Mouse (Mus musculus) kidney, adult 2 months (tissue): ENCODE measurements around the gene Snx20.

Source experiments
- CTCF ChIP-seq: fragments of 200-500 bp; conservative IDR thresholded peaks from 2 replicates; pipeline ENCODE4 v1.5.1; 2011; ENCODE audit warnings: low read depth, mild to moderate bottlenecking, control low read depth, low read length, moderate library complexity, mixed read lengths; ENCODE audit not compliant: insufficient read depth, insufficient read length
- POLR2A ChIP-seq: fragments of 200-500 bp; IDR thresholded peaks from one replicate; pipeline ENCODE4 v1.6.1; 2011; ENCODE audit warnings: low read depth, low read length, control low read depth

DNA sequence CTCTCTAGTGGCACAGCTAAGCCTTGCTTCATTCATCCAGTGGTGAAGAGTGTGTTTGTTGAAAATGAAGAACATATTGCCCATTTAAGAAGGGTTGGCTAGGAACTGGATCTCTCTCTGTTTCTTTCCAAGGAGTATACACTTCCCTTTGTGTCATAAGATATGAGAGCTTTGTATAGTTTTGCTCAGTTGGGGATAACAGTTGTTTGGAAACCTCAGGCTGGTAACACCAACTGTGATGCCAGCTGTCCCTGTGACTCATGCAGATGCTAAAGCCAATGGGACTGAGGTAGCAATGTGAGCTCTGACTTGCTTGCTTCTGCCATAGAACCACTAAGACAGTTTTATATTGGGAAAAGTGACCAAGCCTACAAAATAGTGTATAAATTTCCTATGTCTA lies 19.4 kb upstream of the Snx20 start:
- TF ChIP-seq CTCF (no peak), POLR2A (no peak)
